Mouse (Mus musculus): Measurements from ENCODE around the gene Ubac2. TPM values are rescaled to one million over a fixed set of nuclear protein-coding genes. Genes with fewer than 3 reads are reported as not detected.

Gene Ubac2
- polyA plus RNA-seq, 2 experiments = 46.3 to 66.9 TPM

GRCm38 (mm10) chr14:121999455-121999854 is 121.0 kb downstream of the Ubac2 start:
- no peak for DNase-seq (ENCODE audit: low spot score)
- no peaks in the 10 kb centered on the region for H3K27me3 ChIP-seq (ENCODE audit: control insufficient read depth, insufficient read depth, low read length)
- 63% methylated on average over 8 of the region's 8 CpGs for WGBS

GRCm38 (mm10) chr14:122000346-122001105 is 122.1 kb downstream of the Ubac2 start:
- 94% methylated on average over 17 of the region's 17 CpGs for WGBS
- no peak overlapping the region for H3K27ac ChIP-seq (replicated peaks; ENCODE audit: low read depth, low read length)
- H3K9ac ChIP-seq (ENCODE audit: low read depth, low read length, severe bottlenecking) = no peak overlapping the region
- TF ChIP-seq POLR2A (IDR thresholded peaks at IDR 0.05; ENCODE audit: borderline replicate concordance, extremely low read depth, insufficient read depth, insufficient read length) = no peak
- no peaks in the 10 kb centered on the region for H3K9me3 ChIP-seq (ENCODE audit: control insufficient read depth, low read length)
- H3K27me3 ChIP-seq (ENCODE audit: control insufficient read depth, insufficient read depth, low read length) = no peaks in the 10 kb centered on the region
- ATAC-seq (ENCODE audit: low FRiP score, low read depth) (no peak), DNase-seq (ENCODE audit: low spot score) (no peak)
- H3K36me3 ChIP-seq (ENCODE audit: control insufficient read depth, insufficient read depth, low read length) = peaks cover 14% of the 10 kb centered on the region
- H3K4me3 ChIP-seq (replicated peaks; ENCODE audit: low read length) = no peak overlapping the region
- H3K4me1 ChIP-seq (ENCODE audit: control insufficient read depth, insufficient read depth, low read length) = no peaks in the 10 kb centered on the region
- no peak overlapping the region for H3K4me2 ChIP-seq (replicated peaks; ENCODE audit: low read depth, low read length, severe bottlenecking)

More at GRCm38 (mm10) chr14:121999455-121999854, 121.0 kb downstream of the Ubac2 start:
- Histone ChIP-seq H3K4me3 (replicated peaks; ENCODE audit: low read length) (no peak overlapping the region), H3K4me1 (ENCODE audit: control insufficient read depth, insufficient read depth, low read length) (no peaks in the 10 kb centered on the region), H3K36me3 (ENCODE audit: control insufficient read depth, insufficient read depth, low read length) (peaks cover 15% of the 10 kb centered on the region), H3K27ac (replicated peaks; ENCODE audit: low read depth, low read length) (no peak overlapping the region), H3K4me2 (replicated peaks; ENCODE audit: low read depth, low read length, severe bottlenecking) (no peak overlapping the region), H3K9me3 (ENCODE audit: control insufficient read depth, low read length) (no peaks in the 10 kb centered on the region), H3K9ac (ENCODE audit: low read depth, low read length, severe bottlenecking) (no peak overlapping the region)
- no peak for ATAC-seq (ENCODE audit: low FRiP score, low read depth)
- no peak for TF ChIP-seq POLR2A (IDR thresholded peaks at IDR 0.05; ENCODE audit: borderline replicate concordance, extremely low read depth, insufficient read depth, insufficient read length)

- DNase-seq (ENCODE audit: low spot score) (no peak), ATAC-seq (ENCODE audit: low FRiP score, low read depth) (no peak)
- Histone ChIP-seq H3K4me2 (replicated peaks; ENCODE audit: low read depth, low read length, severe bottlenecking) (no peak overlapping the region), H3K4me1 (ENCODE audit: control insufficient read depth, insufficient read depth, low read length) (no peaks in the 10 kb centered on the region), H3K9me3 (ENCODE audit: control insufficient read depth, low read length) (no peaks in the 10 kb centered on the region), H3K9ac (ENCODE audit: low read depth, low read length, severe bottlenecking) (no peak overlapping the region), H3K4me3 (replicated peaks; ENCODE audit: low read length) (no peak overlapping the region), H3K36me3 (ENCODE audit: control insufficient read depth, insufficient read depth, low read length) (peaks cover 8% of the 10 kb centered on the region; the same call in 1 of the 2 replicates), H3K27me3 (ENCODE audit: control insufficient read depth, insufficient read depth, low read length) (no peaks in the 10 kb centered on the region), H3K27ac (replicated peaks; ENCODE audit: low read depth, low read length) (no peak overlapping the region)
- no peak for TF ChIP-seq POLR2A (IDR thresholded peaks at IDR 0.05; ENCODE audit: borderline replicate concordance, extremely low read depth, insufficient read depth, insufficient read length)
- WGBS = 90% methylated on average over 6 of the region's 7 CpGs
Observed at GRCm38 (mm10) chr14:122002224-122002623, 123.8 kb downstream of the Ubac2 start.

GRCm38 (mm10) chr14:122003812-122004211 is 125.4 kb downstream of the Ubac2 start:
- Histone ChIP-seq H3K4me3 (replicated peaks; ENCODE audit: low read length) (no peak overlapping the region), H3K27ac (replicated peaks; ENCODE audit: low read depth, low read length) (no peak overlapping the region)

GRCm38 (mm10) chr14:122008261-122008660 is 129.8 kb downstream of the Ubac2 start:
- TF ChIP-seq POLR2A (IDR thresholded peaks at IDR 0.05; ENCODE audit: borderline replicate concordance, extremely low read depth, insufficient read depth, insufficient read length) = no peak
- Histone ChIP-seq H3K9me3 (ENCODE audit: control insufficient read depth, low read length) (no peaks in the 10 kb centered on the region), H3K9ac (ENCODE audit: low read depth, low read length, severe bottlenecking) (no peak overlapping the region), H3K4me3 (replicated peaks; ENCODE audit: low read length) (no peak overlapping the region), H3K27me3 (ENCODE audit: control insufficient read depth, insufficient read depth, low read length) (no peaks in the 10 kb centered on the region), H3K4me1 (ENCODE audit: control insufficient read depth, insufficient read depth, low read length) (0 out of 2 replicates have a peak, but pooled peaks cover 3% of the 10 kb centered on the region), H3K4me2 (replicated peaks; ENCODE audit: low read depth, low read length, severe bottlenecking) (no peak overlapping the region), H3K27ac (replicated peaks; ENCODE audit: low read depth, low read length) (no peak overlapping the region), H3K36me3 (ENCODE audit: control insufficient read depth, insufficient read depth, low read length) (peaks cover 21% of the 10 kb centered on the region)
- WGBS = 86% methylated on average over 4 of the region's 4 CpGs
- DNase-seq (ENCODE audit: low spot score) (no peak), ATAC-seq (ENCODE audit: low FRiP score, low read depth) (no peak)

More at GRCm38 (mm10) chr14:122003812-122004211, 125.4 kb downstream of the Ubac2 start:
- no peak overlapping the region for H3K9ac ChIP-seq (ENCODE audit: low read depth, low read length, severe bottlenecking)
- TF ChIP-seq POLR2A (IDR thresholded peaks at IDR 0.05; ENCODE audit: borderline replicate concordance, extremely low read depth, insufficient read depth, insufficient read length) = no peak
- ATAC-seq (ENCODE audit: low FRiP score, low read depth) = no peak
- no peak overlapping the region for H3K4me2 ChIP-seq (replicated peaks; ENCODE audit: low read depth, low read length, severe bottlenecking)
- no peaks in the 10 kb centered on the region for H3K27me3 ChIP-seq (ENCODE audit: control insufficient read depth, insufficient read depth, low read length)
- DNase-seq (ENCODE audit: low spot score) = no peak
- peaks cover 11% of the 10 kb centered on the region for H3K36me3 ChIP-seq (ENCODE audit: control insufficient read depth, insufficient read depth, low read length)
- no peaks in the 10 kb centered on the region for H3K4me1 ChIP-seq (ENCODE audit: control insufficient read depth, insufficient read depth, low read length)
- no peaks in the 10 kb centered on the region for H3K9me3 ChIP-seq (ENCODE audit: control insufficient read depth, low read length)

All from limb, embryonic 14.5 days (tissue).